Mouse (Mus musculus): ENCODE results near the gene Dnah11. TPM values are rescaled to one million over a fixed set of nuclear protein-coding genes. Genes with fewer than 3 reads are reported as not detected.

The Dnah11 gene
- total and polyA plus RNA-seq, 2 experiments from 2014 or later = 0.17 to 1.9 TPM

DNA sequence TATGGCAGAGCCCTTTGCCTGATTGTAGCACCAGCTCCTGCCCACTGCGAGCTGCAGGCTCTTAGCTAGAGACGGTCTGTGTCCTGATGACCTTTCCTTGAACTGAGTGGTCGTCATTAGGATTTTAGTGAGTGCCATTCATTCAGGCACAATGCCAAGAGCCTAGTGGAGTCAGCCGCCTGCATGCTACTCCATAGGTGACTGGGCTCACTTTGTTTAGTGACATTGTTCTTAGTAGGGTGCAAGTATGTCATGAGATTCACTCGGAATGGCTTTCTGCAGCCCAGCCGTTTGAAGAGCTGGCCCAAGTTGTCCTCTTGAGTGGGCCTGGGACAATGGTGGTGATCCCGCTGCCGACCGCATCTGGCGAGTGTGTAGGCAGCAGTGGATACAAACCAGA is 348.4 kb downstream of the Dnah11 start:
- Histone ChIP-seq H3K9me3 (ENCODE audit: low read length) (no peaks in the 10 kb centered on the region), H3K4me3 (ENCODE audit: low read depth, low read length) (no peak overlapping the region), H3K4me2 (ENCODE audit: low read depth) (no peak overlapping the region), H3K27ac (ENCODE audit: low read depth, low read length) (no peak overlapping the region), H3K9ac (no peak overlapping the region), H3K27me3 (ENCODE audit: insufficient read depth, low read length) (no peaks in the 10 kb centered on the region), H3K4me1 (ENCODE audit: insufficient read depth) (no peaks in the 10 kb centered on the region), H3K36me3 (ENCODE audit: insufficient read depth) (no peaks in the 10 kb centered on the region)
- WGBS = 35% methylated on average over 10 of the region's 10 CpGs
- no peak for TF ChIP-seq CTCF (IDR thresholded peaks at IDR 0.05; ENCODE audit: low read depth)
- DNase-seq = no peak
- no peak for ATAC-seq

- 95% methylated on average over 6 of the region's 6 CpGs for WGBS
- Histone ChIP-seq H3K4me2 (ENCODE audit: low read depth) (no peak overlapping the region), H3K9me3 (ENCODE audit: low read length) (no peaks in the 10 kb centered on the region), H3K36me3 (ENCODE audit: insufficient read depth) (no peaks in the 10 kb centered on the region), H3K9ac (no peak overlapping the region), H3K27ac (ENCODE audit: low read depth, low read length) (no peak overlapping the region), H3K4me1 (ENCODE audit: insufficient read depth) (no peaks in the 10 kb centered on the region), H3K4me3 (ENCODE audit: low read depth, low read length) (no peak overlapping the region), H3K27me3 (ENCODE audit: insufficient read depth, low read length) (no peaks in the 10 kb centered on the region)
- DNase-seq = no peak
- no peak for TF ChIP-seq CTCF (IDR thresholded peaks at IDR 0.05; ENCODE audit: low read depth)
- no peak for ATAC-seq
Measured at GRCm38 (mm10) chr12:117848621-117849020, 350.2 kb downstream of the Dnah11 start.

DNA sequence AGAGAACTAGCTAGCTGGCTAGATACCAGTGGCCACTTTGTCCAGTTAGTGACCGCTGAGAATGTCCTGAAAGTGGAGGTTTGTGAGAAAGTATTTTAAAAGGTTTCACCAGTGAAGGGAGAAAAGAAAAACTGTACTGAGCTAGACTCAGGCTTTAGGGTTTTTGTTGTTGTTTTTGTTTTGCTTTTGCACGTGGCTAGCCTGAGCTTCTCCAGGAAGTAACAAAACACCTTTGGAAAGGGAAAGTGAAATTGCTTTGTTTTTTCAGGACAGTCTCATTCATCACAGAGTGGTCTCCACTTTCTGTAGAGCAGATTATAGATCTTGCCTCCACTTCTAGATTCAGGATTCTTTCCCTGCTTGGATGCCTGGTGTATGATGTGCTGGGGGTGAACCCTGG is 353.9 kb downstream of the Dnah11 start:
- Histone ChIP-seq H3K4me3 (ENCODE audit: low read depth, low read length) (no peak overlapping the region), H3K9ac (no peak overlapping the region), H3K27ac (ENCODE audit: low read depth, low read length) (no peak overlapping the region), H3K4me1 (ENCODE audit: insufficient read depth) (peaks cover 3% of the 10 kb centered on the region; the same call in 1 of the 2 replicates), H3K9me3 (ENCODE audit: low read length) (no peaks in the 10 kb centered on the region), H3K27me3 (ENCODE audit: insufficient read depth, low read length) (no peaks in the 10 kb centered on the region), H3K36me3 (ENCODE audit: insufficient read depth) (no peaks in the 10 kb centered on the region), H3K4me2 (ENCODE audit: low read depth) (no peak overlapping the region)
- no peak for DNase-seq
- ATAC-seq = no peak
- WGBS = 26% methylated on average over 2 of the region's 2 CpGs
- no peak for TF ChIP-seq CTCF (IDR thresholded peaks at IDR 0.05; ENCODE audit: low read depth)

DNA sequence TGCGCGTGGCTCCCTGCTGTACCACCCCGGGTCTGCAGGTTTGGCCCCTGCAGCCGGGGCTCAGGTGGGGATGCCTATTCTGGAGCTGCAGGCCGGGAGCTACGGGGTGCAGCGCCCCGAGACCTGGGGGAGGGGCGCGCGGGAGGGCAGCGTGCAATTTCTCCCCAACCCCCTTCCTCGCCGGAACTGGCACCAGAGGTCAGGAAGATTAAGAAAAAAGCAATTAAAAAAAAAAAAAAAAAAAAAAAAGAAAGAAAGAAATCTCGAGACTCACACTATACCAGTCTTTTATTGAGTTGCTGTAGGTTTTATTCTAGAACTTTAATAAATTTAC is 354.8 kb downstream of the Dnah11 start:
- H3K9me3 ChIP-seq (ENCODE audit: low read length) = no peaks in the 10 kb centered on the region
- DNase-seq = no peak
- no peak for ATAC-seq
- H3K27ac ChIP-seq (ENCODE audit: low read depth, low read length) = no peak overlapping the region
- H3K4me2 ChIP-seq (ENCODE audit: low read depth) = peak overlapping the region; percentile 98
- TF ChIP-seq CTCF (IDR thresholded peaks at IDR 0.05; ENCODE audit: low read depth) = no peak
- no peaks in the 10 kb centered on the region for H3K27me3 ChIP-seq (ENCODE audit: insufficient read depth, low read length)
- H3K36me3 ChIP-seq (ENCODE audit: insufficient read depth) = no peaks in the 10 kb centered on the region
- H3K9ac ChIP-seq = peak overlapping the region; percentile 79
- peaks cover 3% of the 10 kb centered on the region; the same call in 1 of the 2 replicates for H3K4me1 ChIP-seq (ENCODE audit: insufficient read depth)
- peak overlapping the region; percentile 72 for H3K4me3 ChIP-seq (ENCODE audit: low read depth, low read length)
- 2% methylated on average over 15 of the region's 15 CpGs for WGBS

- H3K4me3 ChIP-seq (ENCODE audit: low read depth, low read length) = peak overlapping the region; percentile 72
- H3K36me3 ChIP-seq (ENCODE audit: insufficient read depth) = no peaks in the 10 kb centered on the region
- no peak for TF ChIP-seq CTCF (IDR thresholded peaks at IDR 0.05; ENCODE audit: low read depth)
- peak overlapping the region; percentile 79 for H3K9ac ChIP-seq
- DNase-seq (peak; percentile 78), ATAC-seq (peak; percentile 98)
- H3K9me3 ChIP-seq (ENCODE audit: low read length) = no peaks in the 10 kb centered on the region
- H3K27ac ChIP-seq (ENCODE audit: low read depth, low read length) = peak overlapping the region; percentile 29; the same call in 1 of the 2 replicates
- H3K4me2 ChIP-seq (ENCODE audit: low read depth) = peak overlapping the region; percentile 98
- under 1% methylated on average over 73 of the region's 75 CpGs for WGBS
- H3K4me1 ChIP-seq (ENCODE audit: insufficient read depth) = peaks cover 3% of the 10 kb centered on the region; the same call in 1 of the 2 replicates
- no peaks in the 10 kb centered on the region for H3K27me3 ChIP-seq (ENCODE audit: insufficient read depth, low read length)
Measured at GRCm38 (mm10) chr12:117843302-117844074, 355.4 kb downstream of the Dnah11 start.

DNA sequence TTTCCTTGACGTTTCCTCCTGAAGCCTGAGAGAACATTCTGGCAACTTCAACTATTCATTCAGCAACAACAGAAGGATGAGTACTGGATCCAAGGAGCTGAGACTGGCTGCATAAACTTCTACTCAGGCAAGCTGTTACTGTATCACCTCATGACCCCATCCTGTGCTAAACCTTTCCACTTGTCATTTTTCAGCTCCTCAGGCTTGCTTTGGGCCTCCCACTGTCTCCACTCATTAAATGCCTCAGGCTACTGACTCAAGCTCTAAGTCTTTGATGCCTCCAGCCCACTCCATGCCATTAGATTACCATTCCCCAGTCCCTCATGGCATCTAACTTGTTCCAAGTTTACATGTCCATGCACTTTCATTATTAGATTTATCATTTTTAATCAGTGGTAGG is 356.2 kb downstream of the Dnah11 start:
- Histone ChIP-seq H3K4me3 (ENCODE audit: low read depth, low read length) (no peak overlapping the region), H3K9me3 (ENCODE audit: low read length) (no peaks in the 10 kb centered on the region), H3K4me1 (ENCODE audit: insufficient read depth) (peaks cover 3% of the 10 kb centered on the region; the same call in 1 of the 2 replicates), H3K9ac (no peak overlapping the region), H3K27me3 (ENCODE audit: insufficient read depth, low read length) (no peaks in the 10 kb centered on the region), H3K36me3 (ENCODE audit: insufficient read depth) (no peaks in the 10 kb centered on the region), H3K27ac (ENCODE audit: low read depth, low read length) (no peak overlapping the region), H3K4me2 (ENCODE audit: low read depth) (no peak overlapping the region)
- ATAC-seq = no peak
- DNase-seq = no peak
- no peak for TF ChIP-seq CTCF (IDR thresholded peaks at IDR 0.05; ENCODE audit: low read depth)
- WGBS = 79% methylated on average over 1 of the region's 1 CpGs

DNA sequence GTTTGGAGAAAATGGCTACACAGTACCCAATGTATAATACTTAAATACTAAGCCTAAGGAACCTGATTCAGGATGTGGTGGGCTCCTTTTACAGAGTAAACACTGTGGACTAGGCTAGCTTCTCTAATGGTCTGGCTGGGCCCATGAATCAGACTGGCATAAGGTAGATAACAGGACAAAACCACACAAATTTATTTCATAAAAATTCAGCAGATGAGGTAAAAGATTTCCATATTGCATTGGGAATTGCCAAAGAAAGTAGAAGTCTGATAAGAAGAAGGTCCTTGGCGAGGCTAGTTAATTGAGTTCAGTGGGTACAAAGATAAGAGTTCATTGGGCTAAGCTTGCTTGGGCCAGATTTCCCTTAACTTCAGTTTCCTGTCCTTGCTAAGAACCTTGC is 358.1 kb downstream of the Dnah11 start:
- Histone ChIP-seq H3K4me1 (ENCODE audit: insufficient read depth) (peaks cover 3% of the 10 kb centered on the region; the same call in 1 of the 2 replicates), H3K9me3 (ENCODE audit: low read length) (no peaks in the 10 kb centered on the region), H3K9ac (no peak overlapping the region), H3K4me3 (ENCODE audit: low read depth, low read length) (no peak overlapping the region), H3K27me3 (ENCODE audit: insufficient read depth, low read length) (no peaks in the 10 kb centered on the region), H3K36me3 (ENCODE audit: insufficient read depth) (no peaks in the 10 kb centered on the region), H3K4me2 (ENCODE audit: low read depth) (no peak overlapping the region), H3K27ac (ENCODE audit: low read depth, low read length) (no peak overlapping the region)
- DNase-seq = no peak
- ATAC-seq = no peak
- WGBS = 90% methylated on average over 1 of the region's 1 CpGs
- no peak for TF ChIP-seq CTCF (IDR thresholded peaks at IDR 0.05; ENCODE audit: low read depth)
